Mouse (Mus musculus) left cerebral cortex, postnatal 10 days (tissue): ENCODE measurements at regions not wholly inside any gene's neighbourhood (a gene's known extent, or its start where the extent isn't known, plus 50 kb on each side); places are given as distances from the start of the nearest gene placed in this dataset.
A peak's percentile ranks its signal among the peaks of the same experiment; 100 is the strongest.
"Not testable (repeated sequence)": the region's sequence is repeated elsewhere in the genome, so short reads cannot be mapped to it uniquely, and the experiment has no call there.

Experiments
- DNase-seq, 2 experiments: peaks; one replicate each; pipeline ENCODE4 v3.0.0; 2021 to 2022; ENCODE audit warnings: low spot score in 2 of 2, mixed read lengths in 1 of 2; ENCODE audit errors: extremely low spot score in 1 of 2
- intact Hi-C: fragments of 180-260 bp; cut with DNase I; formaldehyde crosslinking; loops from one replicate; pipeline ENCODE4 v1.15.1; 2025

GRCm38 (mm10) chr12:29395401-29395982, 132.7 kb upstream of the Myt1l start:
- peak in 1 of 2 experiments; percentile 3 for DNase-seq
- intact Hi-C loops, result no loop called here

GRCm38 (mm10) chr12:29404434-29404833, 123.8 kb upstream of the Myt1l start:
- intact Hi-C loops, result no loop called here
- DNase-seq, result no peak

- intact Hi-C loops, result no loop called here
- no peak for DNase-seq
Observed at GRCm38 (mm10) chr12:29409336-29410055, 118.7 kb upstream of the Myt1l start.

- intact Hi-C loops, result no loop called here
- peak; percentile 11 to 36 for DNase-seq
Observed at GRCm38 (mm10) chr12:29433936-29434335, 94.2 kb upstream of the Myt1l start.

GRCm38 (mm10) chr12:29439343-29440019, 88.7 kb upstream of the Myt1l start:
- peak; percentile 39 to 41 for DNase-seq
- intact Hi-C loops, result no loop called here

GRCm38 (mm10) chr12:29465201-29465600, 63.0 kb upstream of the Myt1l start:
- intact Hi-C loops, result not testable (repeated sequence)
- peak in 1 of 2 experiments; percentile 35 for DNase-seq
